ENCODE assay signal across 14 mouse cellular contexts in genomic region chr11:19935524-19936354, GRCm38 (mm10). TPM values are rescaled to one million over a fixed set of nuclear protein-coding genes. Genes with fewer than 3 reads are reported as not detected.
DNase-seq lines count a peak whose midpoint lies in the region; ATAC-seq and TF ChIP-seq lines count a peak whose summit lies in the region.
"Had no signal": no experiment of that assay in that cellular context is flagged by ENCODE, and none has a peak within 500 bp of the region (broad histone marks: within the 10 kb centered on the region; RNA-seq: fewer than 3 reads in every experiment).

No protein-coding gene starts in this region.

- no peak overlapping the region for H3K9ac ChIP-seq in intestine, embryonic 16.5 days (ENCODE audit: low read depth, low read length)
- H3K9ac ChIP-seq in intestine, embryonic 15.5 days = no peak overlapping the region
- H3K9ac ChIP-seq in lung, postnatal 0 days (replicated peaks; ENCODE audit: low read depth) = no peak overlapping the region
- no peak overlapping the region for H3K9ac ChIP-seq in heart, postnatal 0 days (replicated peaks; ENCODE audit: low read depth, low read length)
- H3K9ac ChIP-seq: limb, embryonic 15.5 days had no signal

- 43% methylated on average over 7 of the region's 7 CpGs for WGBS in intestine, embryonic 16.5 days
- WGBS in intestine, embryonic 15.5 days = 46% methylated on average over 7 of the region's 7 CpGs
- WGBS in lung, postnatal 0 days = 33% methylated on average over 7 of the region's 7 CpGs
- WGBS in heart, postnatal 0 days = 21% methylated on average over 7 of the region's 7 CpGs

- intact Hi-C loops in left cerebral cortex, postnatal 4 days (cut with DNase I) = no loop called here

- no peak overlapping the region for H3K4me3 ChIP-seq in intestine, embryonic 16.5 days (ENCODE audit: low read length)
- no peak overlapping the region for H3K4me3 ChIP-seq in intestine, embryonic 15.5 days (replicated peaks)
- no peak overlapping the region for H3K4me3 ChIP-seq in lung, postnatal 0 days (ENCODE audit: low read depth, low read length)
- H3K4me3 ChIP-seq in heart, postnatal 0 days (ENCODE audit: low read depth, low read length) = peak overlapping the region; percentile 3; the same call in 1 of the 2 replicates
- H3K4me3 ChIP-seq: limb, embryonic 15.5 days; midbrain, embryonic 10.5 days; myocyte had no signal

- H3K36me3 ChIP-seq in intestine, embryonic 16.5 days (ENCODE audit: control insufficient read depth, insufficient read depth, low read length) = 0 out of 2 replicates have a peak, but pooled peaks cover 2% of the 10 kb centered on the region
- no peaks in the 10 kb centered on the region for H3K36me3 ChIP-seq in intestine, embryonic 15.5 days
- H3K36me3 ChIP-seq in lung, postnatal 0 days (ENCODE audit: insufficient read depth, low read length) = no peaks in the 10 kb centered on the region
- H3K36me3 ChIP-seq in heart, postnatal 0 days (replicated peaks; ENCODE audit: control insufficient read depth, insufficient read depth, low read length) = no peaks in the 10 kb centered on the region
- H3K36me3 ChIP-seq: limb, embryonic 15.5 days had no signal

- peak overlapping the region; percentile 29; the same call in 1 of the 2 replicates for H3K27ac ChIP-seq in intestine, embryonic 16.5 days (ENCODE audit: low read length)
- no peak overlapping the region for H3K27ac ChIP-seq in intestine, embryonic 15.5 days
- no peak overlapping the region for H3K27ac ChIP-seq in lung, postnatal 0 days (ENCODE audit: low read length)
- H3K27ac ChIP-seq in heart, postnatal 0 days (ENCODE audit: low read depth) = peak overlapping the region; percentile 74
- H3K27ac ChIP-seq: hindbrain, postnatal 0 days; limb, embryonic 15.5 days; midbrain, embryonic 10.5 days had no signal

- H3K9me3 ChIP-seq in intestine, embryonic 16.5 days (ENCODE audit: control insufficient read depth, low read length) = no peaks in the 10 kb centered on the region
- no peaks in the 10 kb centered on the region for H3K9me3 ChIP-seq in intestine, embryonic 15.5 days
- H3K9me3 ChIP-seq in lung, postnatal 0 days (ENCODE audit: low read length) = no peaks in the 10 kb centered on the region
- H3K9me3 ChIP-seq in heart, postnatal 0 days (replicated peaks; ENCODE audit: control insufficient read depth, low read length) = no peaks in the 10 kb centered on the region
- H3K9me3 ChIP-seq: limb, embryonic 15.5 days; midbrain, embryonic 10.5 days had no signal

- 0 out of 2 replicates have a peak, but pooled peaks have one; percentile 32 for TF ChIP-seq EP300 in lung, postnatal 0 days (IDR thresholded peaks at IDR 0.05)
- no peak for TF ChIP-seq EP300 in heart, postnatal 0 days (IDR thresholded peaks at IDR 0.05; ENCODE audit: low read depth)

- TF ChIP-seq CTCF in lung, postnatal 0 days (IDR thresholded peaks at IDR 0.05) = no peak
- no peak for TF ChIP-seq CTCF in heart, postnatal 0 days (IDR thresholded peaks at IDR 0.05; ENCODE audit: low read depth)

- no peak for ATAC-seq in intestine, embryonic 16.5 days
- no peak for ATAC-seq in intestine, embryonic 15.5 days
- peak; percentile 37; the same call in 1 of the 2 replicates for ATAC-seq in lung, postnatal 0 days
- ATAC-seq in heart, postnatal 0 days (ENCODE audit: insufficient read depth, low read depth) = no peak
- ATAC-seq: hindbrain, postnatal 0 days had no signal

- H3K27me3 ChIP-seq in intestine, embryonic 16.5 days (replicated peaks; ENCODE audit: control insufficient read depth, insufficient read depth, low read length) = no peaks in the 10 kb centered on the region
- H3K27me3 ChIP-seq in intestine, embryonic 15.5 days (replicated peaks) = no peaks in the 10 kb centered on the region
- H3K27me3 ChIP-seq in lung, postnatal 0 days (replicated peaks; ENCODE audit: insufficient read depth, low read length) = no peaks in the 10 kb centered on the region
- H3K27me3 ChIP-seq in heart, postnatal 0 days (ENCODE audit: control insufficient read depth, insufficient read depth, low read length) = no peaks in the 10 kb centered on the region
- H3K27me3 ChIP-seq: limb, embryonic 15.5 days had no signal

- DNase-seq in cerebellum, adult 9-11 months = peak; percentile 72
- no peak for DNase-seq in cerebellum, adult 9-10 months
- peak; percentile 43 for DNase-seq in lung, postnatal 0 days (ENCODE audit: low spot score)
- no peak for DNase-seq in lung, adult 18-20 months
- no peak for DNase-seq in heart, postnatal 0 days (ENCODE audit: low spot score)
- no peak for DNase-seq in left cerebral cortex, postnatal 4 days
- DNase-seq: adrenal gland, adult 2 months; right cerebral cortex, adult 18-20 months had no signal

- no peak overlapping the region for H3K4me2 ChIP-seq in intestine, embryonic 16.5 days (ENCODE audit: low read depth, low read length)
- H3K4me2 ChIP-seq in intestine, embryonic 15.5 days (replicated peaks) = no peak overlapping the region
- H3K4me2 ChIP-seq in lung, postnatal 0 days (replicated peaks; ENCODE audit: low read depth, low read length) = no peak overlapping the region
- peak overlapping the region; percentile 34 for H3K4me2 ChIP-seq in heart, postnatal 0 days (ENCODE audit: low read depth, low read length)
- H3K4me2 ChIP-seq: limb, embryonic 15.5 days had no signal

- peaks cover 26% of the 10 kb centered on the region for H3K4me1 ChIP-seq in intestine, embryonic 16.5 days (ENCODE audit: control insufficient read depth, insufficient read depth, low read length)
- H3K4me1 ChIP-seq in intestine, embryonic 15.5 days (replicated peaks) = peaks cover 10% of the 10 kb centered on the region
- H3K4me1 ChIP-seq in lung, postnatal 0 days (ENCODE audit: insufficient read depth, low read depth, low read length) = no peaks in the 10 kb centered on the region
- H3K4me1 ChIP-seq in heart, postnatal 0 days (ENCODE audit: control insufficient read depth, insufficient read depth) = peaks cover 42% of the 10 kb centered on the region

RNA-seq across cellular contexts. Expression of gene Spred2, which starts 11.6 kb away (rescaled TPM):
- polyA plus RNA-seq in intestine, embryonic 16.5 days (2015; fragmentation: Nextera tagmentation; extraction: Ambion mirVana) = 4.4 and 4.9 TPM in 2 replicates
- 6.8 and 7.1 TPM in 2 replicates for polyA plus RNA-seq in intestine, embryonic 15.5 days (2015; fragmentation: Nextera tagmentation; extraction: Ambion mirVana)
- 3.9 and 4.9 TPM in 2 replicates for polyA plus RNA-seq in lung, postnatal 0 days (2015; fragmentation: Nextera tagmentation; extraction: Ambion mirVana)
- 7.5 and 8.2 TPM in 2 replicates for total RNA-seq in heart, postnatal 0 days (2014; rRNA removed; ENCODE audit: low replicate concordance)
- 3.2 TPM in 2 replicates for polyA plus RNA-seq in heart, postnatal 0 days (2015; fragmentation: Nextera tagmentation; extraction: Ambion mirVana)
- total RNA-seq in left cerebral cortex, postnatal 4 days (2021) = 10 to 100 TPM; 52.1 to 57.0 TPM

Comparison
In these comparisons a context has a peak if more than half of its experiments do, and no peak if none do; other contexts are left out.
1. DNase-seq: peak in cerebellum, adult 9-11 months (single experiment) and lung, postnatal 0 days (single experiment); none in cerebellum, adult 9-10 months (single experiment), lung, adult 18-20 months (0 of 2), heart, postnatal 0 days (single experiment) and left cerebral cortex, postnatal 4 days (single experiment).
2. H3K27ac ChIP-seq: peak in intestine, embryonic 16.5 days (single experiment) and heart, postnatal 0 days (single experiment); none in intestine, embryonic 15.5 days (single experiment) and lung, postnatal 0 days (single experiment).